Mouse (Mus musculus) mature B cell (primary cell): ENCODE data around the gene Gm9611.
"Not testable (repeated sequence)": the region's sequence is repeated elsewhere in the genome, so short reads cannot be mapped to it uniquely, and the experiment has no call there.

Experiments used
- in situ Hi-C: fragments of 300-500 bp; cut with MboI; formaldehyde crosslinking; loops from 2 replicates; pipeline ENCODE4 v1.14.3; 2019

The Gm9611 gene

DNA sequence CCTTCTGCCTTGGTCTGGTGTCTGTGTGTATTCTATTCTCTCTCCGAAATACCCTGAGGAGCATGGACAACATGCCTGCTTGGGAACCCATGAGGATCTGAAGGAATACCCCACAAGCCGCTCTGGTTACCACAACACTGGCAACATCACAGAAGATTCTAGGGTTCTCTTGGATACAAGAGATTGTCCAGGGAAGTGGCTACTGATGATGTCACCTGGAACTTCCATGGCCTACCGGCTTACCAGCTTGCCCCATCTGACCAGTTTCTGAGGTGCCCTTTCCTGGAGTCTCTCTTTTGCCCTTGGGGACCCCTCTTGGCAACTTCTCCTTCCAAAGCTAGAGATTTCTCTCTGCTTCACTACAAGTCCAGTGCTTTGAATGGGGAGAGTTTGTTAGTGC lies at the start of gene Gm9611:
Gene Gm9611, minus strand, starts transcription at position 101 of the 400 bp plus-strand sequence.
- in situ Hi-C loops: not testable (repeated sequence)

GRCm38 (mm10) chr14:42309910-42310309 lies 12.8 kb upstream of the Gm9611 start, which contains the start of gene Gm7995:
Gene Gm7995 (plus strand): TSS chr14:42310210.
- in situ Hi-C loops: not testable (repeated sequence)

GRCm38 (mm10) chr14:42259948-42260347 lies 37.2 kb downstream of the Gm9611 start, which contains the start of gene Gm17026:
Gene Gm17026 (minus strand): TSS chr14:42260048.
- in situ Hi-C loops: not testable (repeated sequence)
